Mouse (Mus musculus): ENCODE measurements at regions not wholly inside any gene's neighbourhood (a gene's known extent, or its start where the extent isn't known, plus 50 kb on each side); places are given as distances from the start of the nearest gene placed in this dataset.

- TF ChIP-seq POLR2A (IDR thresholded peaks at IDR 0.05; ENCODE audit: borderline replicate concordance, insufficient read depth, low read length) (no peak), CTCF (IDR thresholded peaks at IDR 0.05; ENCODE audit: borderline replicate concordance, insufficient read depth, low read depth, low read length) (no peak)
Measured at GRCm38 (mm10) chr15:43720916-43721315, 3586.8 kb downstream of the 9330182O14Rik start.

Measured in cerebellum, adult 2 months (tissue).